Mouse (Mus musculus): ENCODE data around the gene Ino80b. TPM values are rescaled to one million over a fixed set of nuclear protein-coding genes. Genes with fewer than 3 reads are reported as not detected.

The Ino80b gene
- 26.4 TPM in 2 replicates for polyA plus RNA-seq (2012)

GRCm38 (mm10) chr6:83125331-83125730, at the start of gene Ino80b:
TSS of gene Ino80b (minus strand) at chr6:83125431.
- no peaks in the 10 kb centered on the region for H3K27me3 ChIP-seq (ENCODE audit: control insufficient read depth)
- H3K4me3 ChIP-seq (replicated peaks): peak within 1 kb of the TSS; percentile 80
- H3K36me3 ChIP-seq (ENCODE audit: control insufficient read depth): peaks cover 16% of the 10 kb centered on the region
- no peaks in the 10 kb centered on the region for H3K9me3 ChIP-seq (ENCODE audit: control insufficient read depth, low read length)
- peaks cover 50% of the 10 kb centered on the region for H3K4me1 ChIP-seq (ENCODE audit: control insufficient read depth)
- no peak for TF ChIP-seq TAL1 (IDR thresholded peaks at IDR 0.05; ENCODE audit: low read length)
- no peak for TF ChIP-seq GATA1 (IDR thresholded peaks at IDR 0.05; ENCODE audit: low read length)

- Histone ChIP-seq H3K9me3 (ENCODE audit: control insufficient read depth, low read length) (no peaks in the 10 kb centered on the region), H3K4me1 (ENCODE audit: control insufficient read depth) (peaks cover 23% of the 10 kb centered on the region), H3K27me3 (ENCODE audit: control insufficient read depth) (no peaks in the 10 kb centered on the region), H3K36me3 (ENCODE audit: control insufficient read depth) (peaks cover 23% of the 10 kb centered on the region), H3K4me3 (replicated peaks) (no peak overlapping the region)
- TF ChIP-seq TAL1 (IDR thresholded peaks at IDR 0.05; ENCODE audit: low read length) (no peak), GATA1 (IDR thresholded peaks at IDR 0.05; ENCODE audit: low read length) (no peak)
Observed at GRCm38 (mm10) chr6:83172240-83172920, 47.1 kb upstream of the Ino80b start.

DNA sequence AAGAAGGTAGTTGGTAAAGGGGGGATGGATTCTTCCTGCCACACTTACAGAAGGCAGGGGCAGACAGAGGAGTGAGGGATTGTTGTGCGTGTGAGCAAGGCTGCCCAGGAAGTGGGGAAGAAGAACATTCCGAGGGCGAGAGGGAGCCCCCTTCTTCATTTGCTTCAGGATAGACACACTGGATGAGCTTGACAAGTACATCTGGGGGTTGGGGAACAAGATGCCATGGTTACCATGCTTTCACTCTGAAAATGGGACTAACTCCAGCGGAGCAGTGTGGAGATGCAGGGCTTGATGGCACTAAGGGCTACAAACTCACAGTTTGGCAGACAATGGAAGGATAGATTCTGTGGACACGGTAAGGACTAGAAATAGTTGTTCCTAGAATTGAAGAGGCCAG, 45.8 kb upstream of the Ino80b start:
- no peaks in the 10 kb centered on the region for H3K9me3 ChIP-seq (ENCODE audit: control insufficient read depth, low read length)
- TF ChIP-seq GATA1 (IDR thresholded peaks at IDR 0.05; ENCODE audit: low read length) (no peak), TAL1 (IDR thresholded peaks at IDR 0.05; ENCODE audit: low read length) (no peak)
- H3K4me1 ChIP-seq (ENCODE audit: control insufficient read depth): peaks cover 32% of the 10 kb centered on the region
- H3K27me3 ChIP-seq (ENCODE audit: control insufficient read depth): no peaks in the 10 kb centered on the region
- H3K4me3 ChIP-seq (replicated peaks): no peak overlapping the region
- H3K36me3 ChIP-seq (ENCODE audit: control insufficient read depth): peaks cover 20% of the 10 kb centered on the region

DNA sequence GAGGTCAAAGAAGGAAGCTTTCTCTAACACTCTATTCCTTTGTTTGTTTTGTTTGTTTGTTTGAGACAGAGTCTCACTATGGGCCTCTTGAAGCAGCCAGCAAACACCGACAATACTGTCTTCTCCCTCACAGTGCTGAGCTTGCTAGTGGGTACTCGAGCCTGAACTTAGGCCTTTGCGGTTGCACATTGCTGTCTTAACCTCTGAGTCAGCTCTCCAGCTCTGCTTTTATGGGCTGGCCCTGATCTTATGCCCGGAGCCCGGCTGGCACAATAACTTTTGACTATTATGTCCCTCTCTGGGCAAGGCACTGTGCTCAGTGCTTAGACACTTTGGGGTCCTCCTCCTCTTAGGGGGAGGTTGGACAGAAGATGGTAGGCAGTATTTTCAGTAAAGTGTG, 44.6 kb upstream of the Ino80b start:
- no peaks in the 10 kb centered on the region for H3K9me3 ChIP-seq (ENCODE audit: control insufficient read depth, low read length)
- no peaks in the 10 kb centered on the region for H3K27me3 ChIP-seq (ENCODE audit: control insufficient read depth)
- H3K4me3 ChIP-seq (replicated peaks): no peak overlapping the region
- H3K36me3 ChIP-seq (ENCODE audit: control insufficient read depth): peaks cover 16% of the 10 kb centered on the region
- peaks cover 35% of the 10 kb centered on the region for H3K4me1 ChIP-seq (ENCODE audit: control insufficient read depth)
- TF ChIP-seq TAL1 (IDR thresholded peaks at IDR 0.05; ENCODE audit: low read length) (no peak), GATA1 (IDR thresholded peaks at IDR 0.05; ENCODE audit: low read length) (no peak)

- no peak for TF ChIP-seq TAL1 (IDR thresholded peaks at IDR 0.05; ENCODE audit: low read length)
- no peak for TF ChIP-seq GATA1 (IDR thresholded peaks at IDR 0.05; ENCODE audit: low read length)
- H3K4me1 ChIP-seq (ENCODE audit: control insufficient read depth): peaks cover 52% of the 10 kb centered on the region
Observed at GRCm38 (mm10) chr6:83166243-83166630, 41.0 kb upstream of the Ino80b start.

GRCm38 (mm10) chr6:83165607-83166242, 40.5 kb upstream of the Ino80b start, which contains the start of gene Dctn1:
TSS of gene Dctn1 (plus strand) at chr6:83165920.
- Histone ChIP-seq H3K36me3 (ENCODE audit: control insufficient read depth) (peaks cover 11% of the 10 kb centered on the region), H3K9me3 (ENCODE audit: control insufficient read depth, low read length) (peaks cover 7% of the 10 kb centered on the region; the same call in 1 of the 2 replicates), H3K27me3 (ENCODE audit: control insufficient read depth) (peaks cover 37% of the 10 kb centered on the region), H3K4me3 (replicated peaks) (peak within 1 kb of the TSS; percentile 78), H3K4me1 (ENCODE audit: control insufficient read depth) (peaks cover 52% of the 10 kb centered on the region)
- TF ChIP-seq GATA1 (IDR thresholded peaks at IDR 0.05; ENCODE audit: low read length) (no peak), TAL1 (IDR thresholded peaks at IDR 0.05; ENCODE audit: low read length) (no peak)

More at GRCm38 (mm10) chr6:83166243-83166630, 41.0 kb upstream of the Ino80b start:
- H3K36me3 ChIP-seq (ENCODE audit: control insufficient read depth): peaks cover 13% of the 10 kb centered on the region
- H3K9me3 ChIP-seq (ENCODE audit: control insufficient read depth, low read length): peaks cover 7% of the 10 kb centered on the region; the same call in 1 of the 2 replicates
- H3K27me3 ChIP-seq (ENCODE audit: control insufficient read depth): peaks cover 32% of the 10 kb centered on the region
- H3K4me3 ChIP-seq (replicated peaks): peak overlapping the region; percentile 78

- no peak for TF ChIP-seq GATA1 (IDR thresholded peaks at IDR 0.05; ENCODE audit: low read length)
- no peak for TF ChIP-seq TAL1 (IDR thresholded peaks at IDR 0.05; ENCODE audit: low read length)
- peaks cover 7% of the 10 kb centered on the region; the same call in 1 of the 2 replicates for H3K9me3 ChIP-seq (ENCODE audit: control insufficient read depth, low read length)
- peaks cover 11% of the 10 kb centered on the region for H3K36me3 ChIP-seq (ENCODE audit: control insufficient read depth)
- peak overlapping the region; percentile 78 for H3K4me3 ChIP-seq (replicated peaks)
- H3K27me3 ChIP-seq (ENCODE audit: control insufficient read depth): peaks cover 43% of the 10 kb centered on the region
- H3K4me1 ChIP-seq (ENCODE audit: control insufficient read depth): peaks cover 52% of the 10 kb centered on the region
Observed at GRCm38 (mm10) chr6:83165026-83165606, 39.9 kb upstream of the Ino80b start.

DNA sequence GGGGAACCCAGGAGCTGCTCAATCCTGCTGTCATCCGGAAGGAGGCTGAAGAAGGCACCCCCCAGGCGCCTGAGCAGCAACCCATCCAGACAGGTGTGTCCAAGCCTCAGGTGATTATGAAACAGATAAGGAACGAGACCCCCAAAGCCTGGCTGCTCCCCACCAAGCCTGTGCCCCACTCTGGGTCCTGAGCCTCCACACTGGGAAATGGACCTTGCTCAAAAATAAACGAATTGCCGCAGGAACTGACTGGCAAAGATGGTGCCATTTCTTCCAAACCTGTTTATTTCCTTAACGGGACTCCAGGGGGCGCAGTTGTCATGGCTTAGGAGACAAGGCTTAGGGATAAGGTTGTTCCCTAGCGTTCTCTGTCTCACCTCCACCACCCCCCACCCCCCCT, 37.5 kb upstream of the Ino80b start:
- Histone ChIP-seq H3K4me1 (ENCODE audit: control insufficient read depth) (peaks cover 36% of the 10 kb centered on the region), H3K9me3 (ENCODE audit: control insufficient read depth, low read length) (peaks cover 7% of the 10 kb centered on the region; the same call in 1 of the 2 replicates), H3K4me3 (replicated peaks) (peak overlapping the region; percentile 39), H3K36me3 (ENCODE audit: control insufficient read depth) (peaks cover under 1% of the 10 kb centered on the region; the same call in 1 of the 2 replicates), H3K27me3 (ENCODE audit: control insufficient read depth) (peaks cover 50% of the 10 kb centered on the region)
- TF ChIP-seq GATA1 (IDR thresholded peaks at IDR 0.05; ENCODE audit: low read length): no peak
- TF ChIP-seq TAL1 (IDR thresholded peaks at IDR 0.05; ENCODE audit: low read length): no peak

Measured in erythroblast, embryonic 14.5 days (primary cell).